Mouse (Mus musculus): Measurements from ENCODE around the gene Apoc3.

DNA sequence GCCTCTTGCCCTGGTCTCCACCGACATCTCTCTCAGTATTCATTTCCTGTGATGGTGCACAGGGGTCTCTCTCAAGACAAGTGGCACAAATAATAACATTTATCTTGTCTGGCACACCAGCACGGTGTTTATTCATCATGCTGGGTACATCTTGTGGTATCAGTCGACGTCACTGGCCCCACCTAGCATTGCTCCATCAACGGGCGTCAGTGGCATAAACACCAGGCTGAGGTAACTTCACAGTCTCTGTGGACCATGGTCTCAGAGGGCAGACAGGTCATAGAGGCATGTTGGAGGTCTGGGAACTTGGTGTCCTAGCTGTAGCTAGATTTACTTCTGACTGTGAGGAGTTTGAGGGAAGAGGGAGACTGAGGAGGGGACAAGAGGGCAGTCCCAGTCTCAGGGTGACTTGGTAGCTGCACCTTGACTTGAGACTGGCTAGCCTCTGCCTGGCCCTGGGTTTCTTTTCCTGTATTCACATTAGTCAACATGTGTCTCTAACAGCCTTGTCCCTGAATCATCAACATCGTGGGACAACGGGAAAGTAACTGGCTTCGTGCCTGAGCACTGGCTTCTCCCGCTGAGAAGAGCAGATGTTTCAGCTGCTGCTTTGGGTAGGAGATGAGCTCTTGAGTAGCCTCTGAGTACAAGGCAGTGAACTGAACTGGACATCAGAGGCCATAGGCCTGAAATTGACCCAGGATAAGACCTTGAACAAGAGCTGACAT is 21.4 kb upstream of the Apoc3 start:
- TF ChIP-seq CTCF (IDR thresholded peaks at IDR 0.05; ENCODE audit: low read depth, low read length) = no peak
- no peak for TF ChIP-seq GATA1 (IDR thresholded peaks at IDR 0.05; ENCODE audit: borderline replicate concordance, low read length)
- no peak for TF ChIP-seq TAL1 (conservative IDR thresholded peaks at IDR 0.05; ENCODE audit: low read depth, low read length)
- no peak for TF ChIP-seq GATA2 (IDR thresholded peaks at IDR 0.05; ENCODE audit: borderline replicate concordance, low read depth, low read length)
- no peak for TF ChIP-seq POLR2AphosphoS5 (IDR thresholded peaks at IDR 0.05; ENCODE audit: insufficient replicate concordance, low read depth, low read length)

Data from G1E (cell line).